Mouse (Mus musculus): ENCODE measurements at regions not wholly inside any gene's neighbourhood (a gene's known extent, or its start where the extent isn't known, plus 50 kb on each side); places are given as distances from the start of the nearest gene placed in this dataset.

DNA sequence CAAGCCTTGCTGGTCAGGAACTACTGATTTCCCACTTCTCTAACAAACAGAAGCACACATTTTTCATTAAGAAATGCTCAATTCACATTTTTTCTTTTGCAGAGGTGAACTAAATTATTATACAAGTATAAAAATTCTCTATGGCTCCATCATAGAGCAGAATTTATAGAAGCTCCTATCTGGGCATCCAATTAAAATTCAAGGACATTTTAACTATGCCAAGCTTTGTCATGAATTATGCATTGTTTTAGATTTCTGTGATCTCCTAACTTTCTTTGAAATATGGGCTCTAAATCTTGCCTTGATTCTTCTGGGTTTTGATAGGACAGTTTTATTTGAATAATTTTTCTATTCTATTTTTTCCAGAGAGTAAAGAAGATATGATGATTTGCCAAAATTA is 163.1 kb upstream of the Pex5l start:
- DNase-seq (ENCODE audit: low spot score in 2 of 2), result no peak

DNA sequence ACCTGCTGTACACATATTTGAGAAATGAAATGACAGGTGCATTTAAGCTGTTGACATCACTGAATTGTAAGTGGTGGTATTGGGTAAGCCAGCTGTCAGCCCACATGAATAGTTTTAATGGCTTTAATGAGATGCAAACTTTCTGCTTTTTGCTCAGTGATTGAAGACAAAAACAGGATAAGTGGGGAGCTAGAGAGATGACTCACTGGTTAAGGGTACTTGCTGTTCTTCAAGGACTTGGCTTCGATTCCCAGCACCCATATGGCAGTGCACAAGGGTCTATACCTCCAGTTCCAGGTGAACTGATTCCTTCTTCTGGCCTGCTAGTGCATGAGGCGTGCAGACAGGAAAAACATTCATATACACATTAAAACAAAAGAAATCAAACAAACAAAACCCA is 162.7 kb upstream of the Pex5l start:
- DNase-seq (ENCODE audit: low spot score in 2 of 2), result peak in 1 of 2 experiments; percentile 12

DNA sequence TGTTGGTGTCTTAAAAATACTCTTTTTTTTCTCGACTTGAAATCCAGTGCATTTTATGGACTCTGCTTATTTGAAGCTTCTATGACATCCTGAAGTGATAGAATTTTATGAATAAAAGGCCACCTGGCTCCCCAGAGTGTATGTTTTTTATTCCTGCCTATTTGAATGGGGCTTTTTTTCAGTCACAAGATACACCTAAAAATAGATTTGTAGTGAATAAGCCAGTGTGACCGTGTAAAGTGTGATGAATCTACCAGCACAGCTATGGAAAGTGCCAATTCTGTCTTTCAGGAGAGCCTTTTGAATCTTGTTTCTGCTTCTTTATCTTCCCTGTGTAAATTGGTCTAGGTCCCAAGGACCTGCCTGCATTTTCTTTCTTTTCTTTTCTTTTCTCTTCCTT is 119.8 kb upstream of the Pex5l start:
- no peak for DNase-seq (ENCODE audit: low spot score in 2 of 2)

DNA sequence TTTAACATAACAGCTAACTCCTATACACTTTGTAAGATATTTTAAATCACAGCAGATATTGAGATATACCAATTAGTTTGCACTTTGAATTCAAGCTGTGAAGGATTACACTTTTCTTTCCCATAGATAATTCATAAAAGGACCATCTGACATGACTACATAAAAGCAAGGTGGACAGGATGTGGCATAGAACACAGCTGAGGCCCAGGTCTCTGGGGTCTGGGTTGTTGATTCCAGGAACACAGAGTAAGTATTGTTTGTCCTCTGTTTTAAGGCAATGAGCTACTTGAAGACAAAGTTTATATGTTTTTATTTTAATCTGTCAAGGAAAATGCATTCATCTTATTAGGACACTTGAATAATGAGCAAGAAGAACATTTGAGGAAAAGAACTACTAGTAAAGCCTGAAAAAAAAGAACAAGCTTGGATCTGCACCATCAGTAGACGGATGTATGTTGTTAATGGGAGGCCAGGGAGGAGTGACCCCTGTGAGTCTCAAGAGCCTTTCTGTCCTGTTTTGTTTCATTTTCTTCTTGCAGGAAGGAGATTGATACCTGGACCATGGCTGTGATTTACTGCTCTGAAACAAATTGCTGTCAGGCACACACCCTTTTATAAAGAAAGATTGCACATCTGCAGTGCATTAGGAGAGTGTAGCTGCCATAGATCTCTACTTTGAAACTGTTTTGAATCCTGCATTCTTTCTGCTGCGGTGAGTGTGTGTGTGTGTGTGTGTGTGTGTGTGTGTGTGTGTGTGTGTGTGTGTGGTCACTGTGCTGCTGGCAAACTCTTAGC is 76.4 kb upstream of the Pex5l start:
- DNase-seq (ENCODE audit: low spot score in 2 of 2), result no peak

DNA sequence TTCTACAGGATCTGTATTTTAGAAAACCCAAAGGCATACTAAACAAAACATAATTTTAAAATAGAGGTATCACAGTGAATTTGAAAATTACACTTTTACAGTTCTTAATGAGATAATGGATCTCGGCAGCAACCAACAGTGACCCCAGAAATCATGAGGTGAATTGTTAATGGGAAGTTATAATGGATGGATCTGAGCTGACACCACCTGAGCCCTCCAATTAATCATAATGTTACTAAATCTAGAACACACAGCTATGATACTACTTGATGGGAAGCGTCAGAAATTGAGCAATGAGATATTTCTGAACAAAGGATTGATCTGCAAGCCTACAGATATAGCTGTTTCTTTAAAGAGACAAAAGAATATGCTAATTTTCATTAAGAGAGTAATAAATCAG is 75.2 kb upstream of the Pex5l start:
- no peak for DNase-seq (ENCODE audit: low spot score in 2 of 2)

GRCm38 (mm10) chr3:33217360-33218034 is 74.5 kb upstream of the Pex5l start:
- DNase-seq (ENCODE audit: low spot score in 2 of 2), result peak in 1 of 2 experiments; percentile 13

DNA sequence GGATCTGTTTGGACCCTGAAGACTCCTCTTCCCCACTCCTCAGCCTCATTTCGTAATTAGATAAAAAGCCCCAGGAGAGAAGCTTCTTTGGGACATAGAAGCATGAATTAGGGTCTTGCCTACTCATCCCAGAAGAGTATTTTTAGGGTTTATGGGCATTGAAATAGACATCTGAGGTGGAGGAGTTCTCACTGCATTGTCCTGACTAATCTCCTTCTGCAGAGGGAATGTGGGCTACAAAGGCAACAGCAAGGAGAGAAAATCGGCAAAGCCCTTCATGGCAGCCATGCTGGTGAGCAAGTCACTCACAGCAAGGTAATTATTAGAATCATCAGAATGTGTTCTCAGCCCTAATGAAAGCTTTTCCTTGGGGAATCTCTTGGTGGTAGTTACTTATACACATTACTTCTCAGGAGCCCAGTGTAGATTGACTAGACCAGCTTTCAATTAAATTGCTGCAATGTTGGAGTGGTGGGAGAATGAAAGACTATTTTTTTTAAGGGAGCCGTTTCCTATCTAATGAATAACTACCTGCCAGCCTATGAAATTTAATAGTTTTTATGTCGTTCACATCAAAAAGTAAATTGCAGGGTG is 68.3 kb upstream of the Pex5l start:
- no peak for DNase-seq (ENCODE audit: low spot score in 2 of 2)

Small RNAs in the stretch of these regions (microRNA-seq; reads per million reads assigned to microRNA genes)
- 0 reads per million in 2 experiments for gene Gm27974
